Mouse (Mus musculus) intestine, postnatal 0 days (tissue): ENCODE data around the gene Gm9922. TPM values are rescaled to one million over a fixed set of nuclear protein-coding genes. Genes with fewer than 3 reads are reported as not detected.

Source experiments
- ATAC-seq: fragments of 200-750 bp; cut with Nextera tagmentation; 2 replicates; pipeline ENCODE4 v1.8.0; 2017; ENCODE audit warnings: mild to moderate bottlenecking, moderate TSS enrichment, moderate library complexity
- H3K27ac ChIP-seq: fragments of 300-500 bp; sonication (generic); 2 replicates; pipeline ENCODE4 v1.5.1; 2014; ENCODE audit warnings: mild to moderate bottlenecking, low read depth, low read length, moderate library complexity
- H3K27me3 ChIP-seq: fragments of 300-500 bp; sonication (generic); replicated peaks from 2 replicates; pipeline ENCODE4 v1.6.1; 2014; ENCODE audit warnings: low read length, mixed read lengths; ENCODE audit not compliant: control insufficient read depth, insufficient read depth
- H3K36me3 ChIP-seq: fragments of 300-500 bp; sonication (generic); 2 replicates; pipeline ENCODE4 v1.6.1; 2014; ENCODE audit warnings: mild to moderate bottlenecking, moderate library complexity; ENCODE audit not compliant: control insufficient read depth, insufficient read depth
- H3K4me1 ChIP-seq: fragments of 300-500 bp; sonication (generic); replicated peaks from 2 replicates; pipeline ENCODE4 v1.6.1; 2014; ENCODE audit warnings: antibody characterized with exemption, low read length, mixed read lengths; ENCODE audit not compliant: control insufficient read depth, insufficient read depth
- H3K4me2 ChIP-seq: fragments of 300-500 bp; sonication (generic); replicated peaks from 2 replicates; pipeline ENCODE4 v1.6.1; 2014; ENCODE audit warnings: low read depth, mild to moderate bottlenecking, moderate library complexity
- H3K4me3 ChIP-seq: fragments of 300-500 bp; sonication (generic); 2 replicates; pipeline ENCODE4 v1.5.1; 2014; ENCODE audit warnings: low read depth, low read length
- H3K9ac ChIP-seq: fragments of 300-500 bp; sonication (generic); 2 replicates; pipeline ENCODE4 v1.6.1; 2014; ENCODE audit warnings: mild to moderate bottlenecking, low read depth, low read length
- H3K9me3 ChIP-seq: fragments of 300-500 bp; sonication (generic); 2 replicates; pipeline ENCODE4 v1.6.1; 2016; ENCODE audit warnings: mixed run types; ENCODE audit not compliant: control insufficient read depth
- CTCF ChIP-seq: sonication (generic); IDR thresholded peaks from 2 replicates; pipeline ENCODE4 v1.5.1; 2016; ENCODE audit warnings: low read depth, mild to moderate bottlenecking, control low read depth, antibody characterized with exemption, moderate library complexity
- WGBS: fragments of 180-500 bp; shearing (Covaris S2); extraction: QIAGEN DNeasy Blood & Tissue Kit; methylation state at CpG from one replicate; pipeline ENCODE4 v1.1.7; 2014; 5-methylcytosine and 5-hydroxymethylcytosine counted together
- polyA plus RNA-seq: library from polyadenylated mRNA; unstranded; fragments of >200 nt; fragmentation: Nextera tagmentation; extraction: Ambion mirVana; gene quantifications from 2 replicates; pipeline ENCODE4 v1.2.1, GENCODE M21; 2015

Gene Gm9922
- polyA plus RNA-seq, 1 experiment from 2014 or later, result 0.93 TPM

- TF ChIP-seq CTCF, result no peak
Observed at GRCm38 (mm10) chr14:101746635-101747034, 17.0 kb upstream of the Gm9922 start.

DNA sequence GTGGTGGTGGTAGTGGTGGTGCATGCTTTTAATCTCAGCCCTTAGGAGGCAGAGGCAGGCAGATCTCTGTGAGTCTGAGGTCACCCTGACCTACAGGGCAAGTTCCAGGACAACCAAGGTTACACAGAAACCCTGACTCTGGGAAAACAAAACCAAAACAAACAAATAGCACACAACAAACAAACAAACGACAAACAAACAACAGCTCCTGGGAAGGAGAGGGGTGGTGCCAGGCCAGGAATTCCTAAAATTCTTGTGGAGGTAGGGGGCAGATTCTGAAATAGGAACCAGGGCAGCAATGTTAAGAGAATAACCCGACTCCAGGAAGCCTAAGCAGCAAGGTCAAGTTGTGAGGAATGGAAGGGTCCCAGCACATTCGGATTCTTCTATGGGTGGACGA, 7.9 kb upstream of the Gm9922 start:
- H3K4me3 ChIP-seq, result no peak overlapping the region
- no peaks in the 10 kb centered on the region for H3K27me3 ChIP-seq
- TF ChIP-seq CTCF, result no peak
- no peaks in the 10 kb centered on the region for H3K36me3 ChIP-seq
- ATAC-seq, result no peak
- H3K27ac ChIP-seq, result no peak overlapping the region
- 88% methylated on average over 4 of the region's 4 CpGs for WGBS
- no peaks in the 10 kb centered on the region for H3K9me3 ChIP-seq
- H3K9ac ChIP-seq, result no peak overlapping the region
- H3K4me2 ChIP-seq, result no peak overlapping the region
- H3K4me1 ChIP-seq, result no peaks in the 10 kb centered on the region

More at GRCm38 (mm10) chr14:101746635-101747034, 17.0 kb upstream of the Gm9922 start:
- H3K9ac ChIP-seq, result no peak overlapping the region
- H3K4me2 ChIP-seq, result no peak overlapping the region
- H3K9me3 ChIP-seq, result no peaks in the 10 kb centered on the region
- WGBS, result 89% methylated on average over 3 of the region's 3 CpGs
- no peaks in the 10 kb centered on the region for H3K4me1 ChIP-seq
- H3K36me3 ChIP-seq, result no peaks in the 10 kb centered on the region
- no peak for ATAC-seq
- H3K27ac ChIP-seq, result no peak overlapping the region
- no peak overlapping the region for H3K4me3 ChIP-seq
- no peaks in the 10 kb centered on the region for H3K27me3 ChIP-seq

- Histone ChIP-seq H3K27me3 (peaks cover 8% of the 10 kb centered on the region; the same call in 1 of the 2 replicates), H3K4me2 (no peak overlapping the region), H3K4me3 (no peak overlapping the region), H3K4me1 (peaks cover 5% of the 10 kb centered on the region; the same call in 1 of the 2 replicates), H3K36me3 (no peaks in the 10 kb centered on the region), H3K9ac (no peak overlapping the region), H3K27ac (no peak overlapping the region), H3K9me3 (no peaks in the 10 kb centered on the region)
- TF ChIP-seq CTCF, result no peak
- 27% methylated on average over 10 of the region's 10 CpGs for WGBS
- ATAC-seq, result no peak
Observed at GRCm38 (mm10) chr14:101733542-101734303, 4.1 kb upstream of the Gm9922 start.

DNA sequence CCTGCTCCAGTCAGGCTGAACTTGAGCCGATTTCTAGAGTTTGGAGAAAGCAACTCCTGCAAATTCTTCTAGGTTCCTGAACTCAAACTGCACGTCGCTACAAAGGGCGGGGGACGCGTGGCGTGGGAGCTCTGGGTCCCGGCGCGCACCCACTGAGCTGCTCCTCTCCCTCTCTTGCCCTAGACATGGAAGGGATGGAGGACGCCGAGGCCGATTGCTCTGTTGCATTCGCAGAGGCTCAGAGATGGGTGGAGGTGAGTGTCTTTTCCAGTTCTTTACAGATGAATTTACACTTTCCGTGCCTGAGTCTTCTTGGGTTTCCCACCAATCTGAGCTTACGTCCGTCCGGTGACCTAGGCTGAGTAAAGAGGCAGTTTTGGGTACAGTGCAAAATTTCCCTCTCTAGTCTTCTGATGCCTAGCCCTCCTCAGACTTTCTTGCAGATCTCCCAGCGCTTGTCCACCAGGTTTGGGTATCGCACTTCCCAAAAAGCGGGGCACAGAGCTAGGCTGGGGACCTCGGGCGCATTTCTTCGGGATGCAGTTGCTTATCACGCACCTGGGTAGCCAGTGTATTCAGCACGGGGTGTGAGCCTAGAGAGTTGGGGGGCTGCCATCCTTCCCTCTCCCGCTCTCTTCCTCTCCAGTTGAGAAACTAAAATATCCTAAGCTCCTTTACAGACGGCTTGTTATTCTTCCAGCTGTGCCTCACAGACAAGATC, 518 bp upstream of the Gm9922 start:
- Histone ChIP-seq H3K4me3 (peak overlapping the region; percentile 71), H3K9ac (peak overlapping the region; percentile 43), H3K36me3 (no peaks in the 10 kb centered on the region), H3K9me3 (no peaks in the 10 kb centered on the region), H3K4me1 (peaks cover 5% of the 10 kb centered on the region; the same call in 1 of the 2 replicates), H3K27ac (no peak overlapping the region), H3K4me2 (peak overlapping the region; percentile 99), H3K27me3 (peaks cover 8% of the 10 kb centered on the region; the same call in 1 of the 2 replicates)
- ATAC-seq, result no peak
- 1% methylated on average over 28 of the region's 28 CpGs for WGBS
- no peak for TF ChIP-seq CTCF

DNA sequence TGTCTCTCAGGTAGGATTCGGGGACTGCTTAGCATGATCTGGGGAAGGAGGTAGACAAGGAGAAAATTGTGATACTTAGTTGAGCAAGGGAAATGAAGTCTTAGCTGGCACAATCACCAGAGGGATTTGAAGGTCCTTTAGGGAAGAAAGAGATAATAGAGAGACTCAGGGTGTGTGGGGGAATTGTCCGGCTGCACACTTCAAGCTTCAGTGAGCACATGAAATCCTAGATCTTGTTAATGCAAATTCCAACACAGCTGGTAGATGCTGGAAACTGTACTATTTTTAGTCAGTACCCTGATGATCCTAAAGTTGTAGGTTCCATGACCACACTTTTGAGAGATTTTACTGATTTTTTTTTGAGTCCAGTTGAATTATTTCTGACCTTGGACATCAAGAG, 15.2 kb downstream of the Gm9922 start:
- Histone ChIP-seq H3K4me2 (no peak overlapping the region), H3K9me3 (no peaks in the 10 kb centered on the region), H3K4me3 (no peak overlapping the region), H3K27me3 (no peaks in the 10 kb centered on the region), H3K9ac (no peak overlapping the region), H3K36me3 (no peaks in the 10 kb centered on the region), H3K27ac (no peak overlapping the region), H3K4me1 (no peaks in the 10 kb centered on the region)
- 84% methylated on average over 2 of the region's 2 CpGs for WGBS
- TF ChIP-seq CTCF, result no peak
- no peak for ATAC-seq

GRCm38 (mm10) chr14:101707088-101707487, 22.5 kb downstream of the Gm9922 start:
- WGBS, result 82% methylated on average over 5 of the region's 5 CpGs
- no peak for ATAC-seq
- no peak overlapping the region for H3K27ac ChIP-seq

More at GRCm38 (mm10) chr14:101707088-101707487, 22.5 kb downstream of the Gm9922 start:
- Histone ChIP-seq H3K9me3 (no peaks in the 10 kb centered on the region), H3K4me1 (no peaks in the 10 kb centered on the region), H3K36me3 (no peaks in the 10 kb centered on the region), H3K9ac (no peak overlapping the region), H3K27me3 (no peaks in the 10 kb centered on the region), H3K4me3 (no peak overlapping the region), H3K4me2 (no peak overlapping the region)
- TF ChIP-seq CTCF, result no peak
